Mouse (Mus musculus) embryonic stem cell, embryonic (primary cell): Measurements from ENCODE around the gene Hexim2.

Source experiments
- CTCF ChIA-PET, 4 experiments: fragments of 300-600 bp in 2 of 4; fragments of 350-600 bp in 2 of 4; sonication (Branson Sonifier 250); formaldehyde crosslinking; loops; one replicate each; lab custom pipeline; 2022; ENCODE audit warnings: inconsistent platforms in 2 of 4; lab: Charles Lee
- POLR2A ChIA-PET, 4 experiments: fragments of 300-600 bp in 2 of 4; fragments of 350-600 bp in 2 of 4; sonication (Branson Sonifier 250); formaldehyde crosslinking; loops; one replicate each; lab custom pipeline; 2022; ENCODE audit warnings: antibody characterized with exemption in 4 of 4, inconsistent platforms in 1 of 4; lab: Charles Lee

Gene Hexim2

GRCm38 (mm10) chr11:103170494-103171285 lies 38.5 kb downstream of the Hexim2 start, which contains the start of gene Fmnl1:
Fmnl1 (plus strand) TSS chr11:103171107.
- ChIA-PET POLR2A (interaction anchor here (0.5 to 4.0 kb wide), 9 partner anchors 11 to 96 kb away, joined by 3 to 19 read pairs (median 3); partner anchors contain the start of genes Hexim1 (in 2 of the 4), Acbd4 (in 1 of the 4), Hexim2 (in 1 of the 4) and Map3k14 (in 1 of the 4)), CTCF (interaction anchor here in 3 of 4 experiments (0.7 to 3.8 kb wide), 7 partner anchors 9 to 1580 kb away, joined by 3 to 43 read pairs (median 5); no protein-coding TSS in a partner anchor)

- ChIA-PET POLR2A (interaction anchor here in 3 of 4 experiments (0.6 to 4.0 kb wide), 9 partner anchors 14 to 243 kb away, joined by 3 to 19 read pairs (median 3); partner anchors contain the start of genes Hexim1 (in 2 of the 3), Acbd4 (in 1 of the 3), Hexim2 (in 1 of the 3) and Map3k14 (in 1 of the 3)), CTCF (interaction anchor here in 3 of 4 experiments (0.6 to 3.8 kb wide), 10 partner anchors 10 to 1580 kb away, joined by 3 to 43 read pairs (median 4); no protein-coding TSS in a partner anchor)
These were observed 39.0 kb downstream of the Hexim2 start for GRCm38 (mm10) chr11:103171286-103171620.

- CTCF ChIA-PET: interaction anchor here in 3 of 4 experiments (0.5 to 3.8 kb wide), 11 partner anchors 10 to 160 kb away, joined by 3 to 43 read pairs (median 4); no protein-coding TSS in a partner anchor
- POLR2A ChIA-PET: interaction anchor here in 3 of 4 experiments (0.6 to 5.4 kb wide), 14 partner anchors 8 to 243 kb away, joined by 3 to 39 read pairs (median 4); partner anchors contain the start of genes Hexim1 (in 2 of the 3), Acbd4 (in 1 of the 3), Hexim2 (in 1 of the 3) and Map3k14 (in 1 of the 3)
These were observed 39.6 kb downstream of the Hexim2 start for GRCm38 (mm10) chr11:103171703-103172391.

- CTCF ChIA-PET: interaction anchor here in 2 of 4 experiments (0.5 to 1.6 kb wide), 5 partner anchors 13 to 22 kb away, joined by 3 to 7 read pairs (median 4); no protein-coding TSS in a partner anchor
- POLR2A ChIA-PET: interaction anchor here in 3 of 4 experiments (0.5 to 5.4 kb wide), 10 partner anchors 9 to 142 kb away, joined by 3 to 39 read pairs (median 3); partner anchors contain the start of gene Hexim1 (in 2 of the 3)
These were observed 40.3 kb downstream of the Hexim2 start for GRCm38 (mm10) chr11:103172392-103173040.

- ChIA-PET POLR2A (interaction anchor here in 3 of 4 experiments (0.5 to 5.4 kb wide), 12 partner anchors 10 to 141 kb away, joined by 3 to 39 read pairs (median 6); partner anchors contain the start of genes Hexim1 (in 2 of the 3) and Hexim2 (in 1 of the 3)), CTCF (interaction anchor here in 2 of 4 experiments (0.5 to 2.6 kb wide), 6 partner anchors 12 to 475 kb away, joined by 3 to 15 read pairs (median 4); no protein-coding TSS in a partner anchor)
These were observed 41.0 kb downstream of the Hexim2 start for GRCm38 (mm10) chr11:103173041-103173770.

GRCm38 (mm10) chr11:103173771-103174344 lies 41.6 kb downstream of the Hexim2 start:
- POLR2A ChIA-PET: interaction anchor here in 3 of 4 experiments (0.7 to 5.4 kb wide), 11 partner anchors 14 to 62 kb away, joined by 3 to 39 read pairs (median 13); partner anchors contain the start of genes Hexim1 (in 2 of the 3) and Hexim2 (in 1 of the 3)
- CTCF ChIA-PET: interaction anchor here in 2 of 4 experiments (0.5 to 2.6 kb wide), 9 partner anchors 10 to 475 kb away, joined by 3 to 15 read pairs (median 4); no protein-coding TSS in a partner anchor

GRCm38 (mm10) chr11:103174411-103174832 lies 42.2 kb downstream of the Hexim2 start:
- POLR2A ChIA-PET: interaction anchor here in 3 of 4 experiments (0.7 to 5.4 kb wide), 18 partner anchors 9 to 192 kb away, joined by 3 to 39 read pairs (median 4); partner anchors contain the start of genes Hexim1 (in 3 of the 3), 1700023F06Rik (in 1 of the 3) and Hexim2 (in 1 of the 3)
- CTCF ChIA-PET: interaction anchor here (0.5 to 2.6 kb wide), 20 partner anchors 10 to 642 kb away, joined by 3 to 15 read pairs (median 4); no protein-coding TSS in a partner anchor

- ChIA-PET CTCF (interaction anchor here (0.5 to 2.6 kb wide), 23 partner anchors 10 to 642 kb away, joined by 3 to 15 read pairs (median 3); no protein-coding TSS in a partner anchor), POLR2A (interaction anchor here in 3 of 4 experiments (0.7 to 5.4 kb wide), 22 partner anchors 9 to 191 kb away, joined by 3 to 39 read pairs (median 4); partner anchors contain the start of genes Hexim1 (in 3 of the 3), 1700023F06Rik (in 1 of the 3) and Hexim2 (in 1 of the 3))
These were observed 42.7 kb downstream of the Hexim2 start for GRCm38 (mm10) chr11:103174891-103175391.

- ChIA-PET CTCF (interaction anchor here (0.5 to 3.5 kb wide), 16 partner anchors 9 to 878 kb away, joined by 3 to 15 read pairs (median 4); no protein-coding TSS in a partner anchor), POLR2A (interaction anchor here in 3 of 4 experiments (0.6 to 5.4 kb wide), 23 partner anchors 8 to 1135 kb away, joined by 3 to 39 read pairs (median 5); partner anchors contain the start of genes Hexim1 (in 3 of the 3), 1700023F06Rik (in 1 of the 3) and Hexim2 (in 1 of the 3))
These were observed 43.6 kb downstream of the Hexim2 start for GRCm38 (mm10) chr11:103175688-103176442.

GRCm38 (mm10) chr11:103176510-103176909 lies 44.3 kb downstream of the Hexim2 start:
- ChIA-PET CTCF (interaction anchor here in 3 of 4 experiments (1.1 to 3.5 kb wide), 6 partner anchors 8 to 56 kb away, joined by 4 to 9 read pairs (median 4); no protein-coding TSS in a partner anchor), POLR2A (interaction anchor here in 2 of 4 experiments (0.8 to 5.4 kb wide), 11 partner anchors 9 to 64 kb away, joined by 3 to 39 read pairs (median 5); partner anchors contain the start of genes Hexim1 (in 2 of the 2) and Hexim2 (in 1 of the 2))

- POLR2A ChIA-PET: interaction anchor here in 2 of 4 experiments (1.2 to 3.5 kb wide), 5 partner anchors 11 to 65 kb away, joined by 4 to 17 read pairs (median 8); partner anchors contain the start of gene Hexim1 (in 2 of the 2)
These were observed 45.0 kb downstream of the Hexim2 start for GRCm38 (mm10) chr11:103177216-103177615.

GRCm38 (mm10) chr11:103177815-103178485 lies 45.7 kb downstream of the Hexim2 start:
- POLR2A ChIA-PET: interaction anchor here in 2 of 4 experiments (0.6 to 3.1 kb wide), 7 partner anchors 19 to 76 kb away, joined by 3 to 9 read pairs (median 4); partner anchors contain the start of genes Hexim1 (in 2 of the 2), Acbd4 (in 1 of the 2) and Plcd3 (in 1 of the 2)
- CTCF ChIA-PET: interaction anchor here in 1 of 4 experiments (3.5 kb wide), 1 partner anchor 15 kb away, joined by 9 read pairs; no protein-coding TSS in a partner anchor

More at GRCm38 (mm10) chr11:103177216-103177615, 45.0 kb downstream of the Hexim2 start:
- CTCF ChIA-PET: interaction anchor here in 2 of 4 experiments (1.2 to 3.5 kb wide), 3 partner anchors 8 to 56 kb away, joined by 4 to 9 read pairs (median 8); no protein-coding TSS in a partner anchor

- CTCF ChIA-PET: interaction anchor here in 2 of 4 experiments (0.6 to 3.5 kb wide), 2 partner anchors 14 to 239 kb away, joined by 9 to 11 read pairs; no protein-coding TSS in a partner anchor
- POLR2A ChIA-PET: interaction anchor here in 3 of 4 experiments (0.6 to 3.1 kb wide), 9 partner anchors 20 to 77 kb away, joined by 3 to 9 read pairs (median 4); partner anchors contain the start of genes Hexim1 (in 2 of the 3), Acbd4 (in 1 of the 3) and Plcd3 (in 1 of the 3)
These were observed 46.5 kb downstream of the Hexim2 start for GRCm38 (mm10) chr11:103178748-103179147.
